Comparison of ENCODE assay signal across 34 mouse cellular contexts in the genomic region with DNA sequence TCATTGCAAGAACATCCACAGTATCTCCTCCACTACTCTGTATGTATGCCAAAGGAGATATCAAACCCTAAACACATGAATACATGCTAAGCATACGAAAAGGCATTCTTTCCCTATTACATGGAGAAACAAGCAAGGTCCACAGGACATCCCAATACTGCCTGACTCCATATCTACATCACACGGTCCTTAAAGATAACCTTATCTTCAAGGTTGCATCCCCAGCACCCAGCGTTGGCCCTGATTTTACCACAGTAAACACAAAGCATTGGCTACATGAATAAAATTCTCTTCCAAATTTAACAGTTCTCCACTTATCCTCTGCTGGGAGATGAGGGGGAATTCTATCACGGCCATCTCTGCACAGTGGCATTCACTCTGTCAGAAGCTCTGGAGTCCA. TPM values are rescaled to one million over a fixed set of nuclear protein-coding genes. Genes with fewer than 3 reads are reported as not detected.
"Had no signal": no experiment of that assay in that cellular context is flagged by ENCODE, and none has a peak within 500 bp of the region (broad histone marks: within the 10 kb centered on the region; RNA-seq: fewer than 3 reads in every experiment).

No protein-coding gene starts in this region.

- H3K27ac ChIP-seq: heart, embryonic 13.5 days; heart, embryonic 15.5 days; hindbrain, embryonic 10.5 days; hindbrain, embryonic 12.5 days; hindbrain, embryonic 13.5 days; hindbrain, embryonic 14.5 days; hindbrain, embryonic 15.5 days; hindbrain, postnatal 0 days; intestine, embryonic 15.5 days; kidney, embryonic 15.5 days; kidney, postnatal 0 days; layer of hippocampus, adult 2 months; left cerebral cortex, adult 2 months had no signal

- DNase-seq: heart, postnatal 10 days; heart, postnatal 14 days; heart, postnatal 36 days; heart, postnatal 4 days; kidney, adult 11 months; kidney, adult 18-20 months; kidney, adult 2 months; kidney, adult 8-10 months; kidney, adult 9 months; kidney, postnatal 10 days; kidney, postnatal 14 days; kidney, postnatal 25 days; kidney, postnatal 36 days; kidney, postnatal 4 days; layer of hippocampus, adult 9-11 months; layer of hippocampus, postnatal 36 days had no signal

- ATAC-seq: hindbrain, embryonic 16.5 days; hindbrain, postnatal 0 days; inflammation-experienced regulatory T-cells, adult 6 months; intestine, embryonic 15.5 days; intestine, embryonic 16.5 days; intestine, postnatal 0 days had no signal

- H3K36me3 ChIP-seq: heart, embryonic 15.5 days; hindbrain, embryonic 10.5 days; hindbrain, embryonic 12.5 days; hindbrain, embryonic 13.5 days; hindbrain, embryonic 15.5 days; intestine, embryonic 15.5 days; kidney, embryonic 15.5 days had no signal

- H3K9ac ChIP-seq: heart, embryonic 12.5 days; heart, embryonic 13.5 days; heart, embryonic 15.5 days; hindbrain, embryonic 12.5 days; hindbrain, embryonic 13.5 days; hindbrain, embryonic 14.5 days; hindbrain, embryonic 15.5 days; intestine, embryonic 15.5 days; kidney, embryonic 15.5 days had no signal

- H3K4me1 ChIP-seq: heart, embryonic 15.5 days; hindbrain, embryonic 10.5 days; hindbrain, embryonic 12.5 days; hindbrain, embryonic 13.5 days; hindbrain, embryonic 15.5 days; intestine, embryonic 15.5 days; kidney, embryonic 15.5 days had no signal

- H3K9me3 ChIP-seq: heart, embryonic 12.5 days; hindbrain, embryonic 10.5 days; hindbrain, embryonic 12.5 days; hindbrain, embryonic 13.5 days; hindbrain, embryonic 15.5 days; intestine, embryonic 15.5 days; kidney, embryonic 15.5 days had no signal

- H3K27me3 ChIP-seq: heart, embryonic 12.5 days; heart, embryonic 13.5 days; heart, embryonic 15.5 days; hindbrain, embryonic 12.5 days; hindbrain, embryonic 13.5 days; hindbrain, embryonic 15.5 days; intestine, embryonic 15.5 days; kidney, embryonic 15.5 days had no signal

- H3K4me3 ChIP-seq: heart, embryonic 12.5 days; heart, embryonic 13.5 days; heart, embryonic 15.5 days; hindbrain, embryonic 10.5 days; hindbrain, embryonic 12.5 days; hindbrain, embryonic 13.5 days; hindbrain, embryonic 15.5 days; intestine, embryonic 15.5 days; kidney, embryonic 15.5 days; layer of hippocampus, adult 2 months; left cerebral cortex, adult 2 months had no signal

RNA-seq across cellular contexts. Expression of gene Nos1ap, which starts 22.7 kb away (rescaled TPM):
- polyA plus RNA-seq: inflammation-experienced regulatory T-cells, adult 6 months had no signal
